Mouse (Mus musculus): ENCODE data around the gene Gm14085. TPM values are rescaled to one million over a fixed set of nuclear protein-coding genes. Genes with fewer than 3 reads are reported as not detected.
"Not testable (repeated sequence)": the region's sequence is repeated elsewhere in the genome, so short reads cannot be mapped to it uniquely, and the experiment has no call there.

Gm14085 gene
- 0.13 and 0.14 TPM in 2 replicates for polyA plus RNA-seq (2015; fragmentation: Nextera tagmentation; extraction: Ambion mirVana)

GRCm38 (mm10) chr2:122484641-122485040, at the start of gene Gm14085:
TSS of gene Gm14085 (plus strand) at chr2:122484941.
- H3K9ac ChIP-seq = no peak within 1 kb of the TSS
- no peak within 1 kb of the TSS for H3K4me2 ChIP-seq
- H3K4me1 ChIP-seq = no peaks in the 10 kb centered on the region
- no peak within 1 kb of the TSS for H3K4me3 ChIP-seq (replicated peaks)
- ATAC-seq (ENCODE audit: insufficient read depth, low FRiP score, low read depth) = no peak
- H3K9me3 ChIP-seq = no peaks in the 10 kb centered on the region
- 84% methylated on average over 1 of the region's 1 CpGs for WGBS
- H3K27ac ChIP-seq = no peak within 1 kb of the TSS
- no peaks in the 10 kb centered on the region for H3K27me3 ChIP-seq (replicated peaks)
- no peaks in the 10 kb centered on the region for H3K36me3 ChIP-seq

- H3K9me3 ChIP-seq; H3K27me3 ChIP-seq (replicated peaks); H3K9ac ChIP-seq; H3K4me2 ChIP-seq; ATAC-seq (ENCODE audit: insufficient read depth, low FRiP score, low read depth); H3K36me3 ChIP-seq; H3K4me1 ChIP-seq; H3K4me3 ChIP-seq (replicated peaks); H3K27ac ChIP-seq: not testable (repeated sequence)
- 82% methylated on average over 5 of the region's 5 CpGs for WGBS
Observed at GRCm38 (mm10) chr2:122438706-122439482, 45.8 kb upstream of the Gm14085 start.

- H3K9me3 ChIP-seq; ATAC-seq (ENCODE audit: insufficient read depth, low FRiP score, low read depth); H3K36me3 ChIP-seq; H3K4me3 ChIP-seq (replicated peaks); H3K9ac ChIP-seq; H3K4me2 ChIP-seq; H3K27ac ChIP-seq; H3K27me3 ChIP-seq (replicated peaks); H3K4me1 ChIP-seq: not testable (repeated sequence)
- 5% methylated on average over 1 of the region's 3 CpGs for WGBS
Observed at GRCm38 (mm10) chr2:122440521-122440920, 44.2 kb upstream of the Gm14085 start.

- H3K4me1 ChIP-seq = no peaks in the 10 kb centered on the region
- H3K9me3 ChIP-seq = no peaks in the 10 kb centered on the region
- no peak overlapping the region; the same call in 1 of the 2 replicates for H3K27ac ChIP-seq
- H3K9ac ChIP-seq = no peak overlapping the region
- ATAC-seq (ENCODE audit: insufficient read depth, low FRiP score, low read depth) = no peak
- H3K27me3 ChIP-seq (replicated peaks) = no peaks in the 10 kb centered on the region
- H3K36me3 ChIP-seq = no peaks in the 10 kb centered on the region
- WGBS = 67% methylated on average over 7 of the region's 7 CpGs
- no peak overlapping the region for H3K4me3 ChIP-seq (replicated peaks)
- no peak overlapping the region for H3K4me2 ChIP-seq
Observed at GRCm38 (mm10) chr2:122441000-122441933, 43.5 kb upstream of the Gm14085 start.

GRCm38 (mm10) chr2:122450351-122450750, 34.4 kb upstream of the Gm14085 start:
- no peak overlapping the region for H3K9ac ChIP-seq
- H3K4me3 ChIP-seq (replicated peaks) = no peak overlapping the region
- ATAC-seq (ENCODE audit: insufficient read depth, low FRiP score, low read depth) = no peak
- 81% methylated on average over 4 of the region's 4 CpGs for WGBS
- H3K27ac ChIP-seq = no peak overlapping the region
- H3K4me1 ChIP-seq = no peaks in the 10 kb centered on the region
- H3K9me3 ChIP-seq = no peaks in the 10 kb centered on the region
- H3K4me2 ChIP-seq = no peak overlapping the region
- no peaks in the 10 kb centered on the region for H3K36me3 ChIP-seq
- H3K27me3 ChIP-seq (replicated peaks) = no peaks in the 10 kb centered on the region

- H3K36me3 ChIP-seq = no peaks in the 10 kb centered on the region
- 55% methylated on average over 2 of the region's 2 CpGs for WGBS
- H3K4me3 ChIP-seq (replicated peaks) = no peak overlapping the region
Observed at GRCm38 (mm10) chr2:122452426-122452825, 32.3 kb upstream of the Gm14085 start.

GRCm38 (mm10) chr2:122466901-122467300, 17.8 kb upstream of the Gm14085 start:
- 0 out of 2 replicates have a peak overlapping the region, but pooled peaks have one; percentile 37 for H3K9ac ChIP-seq
- no peaks in the 10 kb centered on the region for H3K9me3 ChIP-seq
- WGBS = 32% methylated on average over 11 of the region's 11 CpGs
- no peaks in the 10 kb centered on the region for H3K36me3 ChIP-seq
- H3K27me3 ChIP-seq (replicated peaks) = no peaks in the 10 kb centered on the region
- peak overlapping the region; percentile 98 for H3K4me2 ChIP-seq
- H3K4me3 ChIP-seq (replicated peaks) = peak overlapping the region; percentile 56
- H3K4me1 ChIP-seq = peaks cover 5% of the 10 kb centered on the region; the same call in 1 of the 2 replicates
- no peak overlapping the region for H3K27ac ChIP-seq
- ATAC-seq (ENCODE audit: insufficient read depth, low FRiP score, low read depth) = no peak

More at GRCm38 (mm10) chr2:122452426-122452825, 32.3 kb upstream of the Gm14085 start:
- no peaks in the 10 kb centered on the region for H3K27me3 ChIP-seq (replicated peaks)
- no peak for ATAC-seq (ENCODE audit: insufficient read depth, low FRiP score, low read depth)
- H3K4me2 ChIP-seq = no peak overlapping the region
- H3K9ac ChIP-seq = no peak overlapping the region
- H3K27ac ChIP-seq = no peak overlapping the region
- H3K4me1 ChIP-seq = no peaks in the 10 kb centered on the region
- H3K9me3 ChIP-seq = no peaks in the 10 kb centered on the region

- ATAC-seq (ENCODE audit: insufficient read depth, low FRiP score, low read depth) = peak; percentile 100
- Histone ChIP-seq H3K4me1 (peaks cover 5% of the 10 kb centered on the region; the same call in 1 of the 2 replicates), H3K9ac (peak overlapping the region; percentile 37), H3K9me3 (no peaks in the 10 kb centered on the region), H3K4me3 (replicated peaks) (peak overlapping the region; percentile 56), H3K27me3 (replicated peaks) (no peaks in the 10 kb centered on the region), H3K4me2 (peak overlapping the region; percentile 98), H3K36me3 (no peaks in the 10 kb centered on the region), H3K27ac (no peak overlapping the region)
- WGBS = 1% methylated on average over 44 of the region's 46 CpGs
Observed at GRCm38 (mm10) chr2:122467351-122468013, 17.3 kb upstream of the Gm14085 start.

- 90% methylated on average over 3 of the region's 3 CpGs for WGBS
Observed at GRCm38 (mm10) chr2:122469221-122469620, 15.5 kb upstream of the Gm14085 start.

GRCm38 (mm10) chr2:122476585-122476984, 8.2 kb upstream of the Gm14085 start:
- Histone ChIP-seq H3K27me3 (replicated peaks) (no peaks in the 10 kb centered on the region), H3K9me3 (no peaks in the 10 kb centered on the region), H3K27ac (no peak overlapping the region), H3K4me2 (no peak overlapping the region), H3K9ac (no peak overlapping the region), H3K4me1 (no peaks in the 10 kb centered on the region), H3K4me3 (replicated peaks) (no peak overlapping the region), H3K36me3 (no peaks in the 10 kb centered on the region)
- no peak for ATAC-seq (ENCODE audit: insufficient read depth, low FRiP score, low read depth)

More at GRCm38 (mm10) chr2:122469221-122469620, 15.5 kb upstream of the Gm14085 start:
- Histone ChIP-seq H3K4me3 (replicated peaks) (no peak overlapping the region), H3K27me3 (replicated peaks) (no peaks in the 10 kb centered on the region), H3K36me3 (no peaks in the 10 kb centered on the region), H3K9me3 (no peaks in the 10 kb centered on the region), H3K4me2 (no peak overlapping the region), H3K9ac (no peak overlapping the region), H3K27ac (no peak overlapping the region), H3K4me1 (peaks cover 5% of the 10 kb centered on the region; the same call in 1 of the 2 replicates)
- ATAC-seq (ENCODE audit: insufficient read depth, low FRiP score, low read depth) = no peak

- not testable (repeated sequence) for ATAC-seq (ENCODE audit: insufficient read depth, low FRiP score, low read depth); H3K4me2 ChIP-seq; H3K27ac ChIP-seq; H3K27me3 ChIP-seq (replicated peaks); H3K9me3 ChIP-seq; H3K4me1 ChIP-seq; H3K36me3 ChIP-seq; H3K4me3 ChIP-seq (replicated peaks); H3K9ac ChIP-seq
- 55% methylated on average over 1 of the region's 1 CpGs for WGBS
Observed at GRCm38 (mm10) chr2:122483787-122484186, 954 bp upstream of the Gm14085 start.

Measured in stomach, embryonic 15.5 days (tissue).